Mouse (Mus musculus): ENCODE measurements around the gene Morn5. TPM values are rescaled to one million over a fixed set of nuclear protein-coding genes. Genes with fewer than 3 reads are reported as not detected.

The Morn5 gene
- total RNA-seq, 2 experiments from 2014 or later, result 0.46 to 0.61 TPM

DNA sequence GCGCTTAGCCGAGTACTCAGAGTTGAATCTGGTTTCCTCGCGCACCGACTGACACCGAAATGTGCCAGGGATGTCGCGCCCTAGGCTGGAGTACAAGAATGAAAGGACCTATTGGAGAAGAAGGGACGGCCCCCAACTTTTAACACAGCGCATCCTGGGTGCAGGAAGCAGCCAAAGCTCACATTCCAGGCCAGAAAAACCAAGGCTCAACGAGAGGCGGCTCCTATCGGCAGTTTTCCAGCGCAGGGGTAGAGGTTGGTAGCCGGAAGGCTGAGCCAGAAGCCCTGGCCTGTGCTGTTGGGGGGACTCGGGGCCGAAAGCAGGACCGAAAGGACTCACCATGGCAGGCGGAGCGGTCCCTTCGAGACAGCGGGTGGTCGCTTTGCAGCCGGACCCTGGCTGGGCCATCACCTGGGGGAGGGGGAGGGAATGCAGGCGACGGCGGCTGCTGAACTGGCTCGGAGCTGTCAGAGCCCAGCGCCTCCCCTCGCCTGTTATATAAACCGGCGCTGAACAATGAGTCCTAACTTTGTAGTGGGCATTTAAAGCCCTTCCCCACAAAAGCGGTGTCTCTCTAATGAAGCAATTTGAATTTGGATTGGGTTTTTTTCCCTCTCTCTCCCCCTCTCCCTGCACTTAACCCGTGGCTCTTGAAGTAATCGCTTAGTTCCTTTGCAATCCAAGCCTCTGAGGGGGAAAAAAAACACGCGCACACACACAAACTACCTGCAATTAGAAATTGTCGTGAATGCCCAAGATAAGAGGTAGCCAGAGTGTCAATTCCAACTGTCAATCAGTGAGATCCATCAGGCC lies 54.5 kb downstream of the Morn5 start:
- DNase-seq (ENCODE audit: low spot score in 2 of 2), result no peak

- DNase-seq (ENCODE audit: low spot score in 2 of 2), result no peak
Measured at GRCm38 (mm10) chr2:36104436-36104955, 55.2 kb downstream of the Morn5 start.

DNA sequence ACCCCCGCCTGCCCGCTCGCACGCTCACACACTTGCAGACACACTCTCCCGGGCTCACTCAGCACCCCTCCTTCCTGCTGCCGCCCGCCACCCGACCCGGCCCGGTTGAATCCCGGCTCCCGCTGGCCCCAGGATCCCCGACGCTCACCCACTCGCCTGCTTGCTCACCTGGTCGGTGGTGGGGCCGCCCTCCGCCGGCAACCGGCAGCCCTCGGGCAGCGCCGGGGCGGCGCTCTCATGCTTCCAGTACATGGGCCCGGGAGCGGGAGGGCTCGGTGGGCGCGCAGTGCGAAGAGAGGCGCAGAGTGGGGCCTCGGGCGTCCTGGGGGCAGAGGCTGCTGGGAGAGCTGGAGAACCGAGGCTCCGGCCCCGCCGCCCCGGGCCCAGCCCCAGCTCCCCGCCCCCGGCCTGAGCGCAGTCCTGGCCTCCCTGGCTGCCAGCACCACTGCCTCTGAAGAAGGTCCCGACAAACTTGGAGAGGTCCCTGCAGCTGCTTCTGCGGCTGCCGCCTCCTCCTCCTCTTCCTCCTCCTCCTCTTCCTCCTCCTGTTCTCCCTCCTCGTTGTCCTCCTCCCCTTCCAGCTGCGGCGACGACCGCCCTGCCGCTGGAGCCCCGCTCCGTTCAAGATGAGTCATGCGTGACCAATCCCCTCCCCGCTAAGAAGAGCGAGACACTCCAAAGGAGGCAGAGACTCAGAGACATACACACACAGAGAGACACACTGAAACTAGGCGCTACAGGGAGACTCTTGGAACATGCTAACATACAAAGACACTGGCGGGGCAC lies 55.9 kb downstream of the Morn5 start, which contains the start of gene Lhx6:
Gene Lhx6, minus strand, starts transcription at position 453 of the 786 bp plus-strand sequence.
- no peak for DNase-seq (ENCODE audit: low spot score in 2 of 2)

DNA sequence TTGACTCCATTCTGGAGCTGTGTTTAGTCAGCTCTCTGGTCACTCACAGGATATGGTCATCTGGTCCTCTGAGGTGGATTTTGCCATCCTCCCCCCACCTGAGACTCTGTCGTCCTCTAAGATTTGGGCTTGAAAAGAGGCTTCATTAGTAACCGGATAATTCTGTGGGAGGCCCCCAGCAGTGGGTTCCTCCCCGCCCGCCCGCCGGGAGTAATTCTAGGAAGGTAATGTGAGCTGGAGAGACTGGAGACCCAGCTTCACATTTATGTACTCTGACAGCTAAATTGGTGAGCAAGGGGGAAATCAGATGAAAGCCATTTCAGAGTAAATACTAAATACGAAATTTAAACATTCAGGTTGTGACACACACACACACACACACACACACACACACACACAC lies 59.4 kb downstream of the Morn5 start:
- DNase-seq (ENCODE audit: low spot score in 2 of 2), result no peak

DNA sequence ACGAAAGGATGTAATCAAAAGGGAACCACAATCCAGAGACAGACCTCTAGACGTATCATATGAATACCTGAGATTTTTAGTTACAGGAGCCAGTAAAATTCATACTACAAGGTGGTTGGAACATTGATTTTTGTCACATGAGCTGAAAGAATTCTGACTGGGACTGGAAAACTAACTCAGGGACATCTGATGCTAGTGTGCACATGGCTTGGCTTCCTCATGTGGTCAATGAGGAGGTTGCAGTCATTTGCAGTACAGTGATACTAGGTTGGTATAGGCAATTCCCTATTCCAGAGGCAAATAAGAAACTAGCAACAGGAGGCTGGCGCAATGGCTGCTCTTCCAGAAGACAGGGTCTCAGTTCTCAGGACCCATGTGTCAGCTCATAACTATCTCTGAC lies 63.4 kb downstream of the Morn5 start:
- DNase-seq (ENCODE audit: low spot score in 2 of 2), result no peak

DNA sequence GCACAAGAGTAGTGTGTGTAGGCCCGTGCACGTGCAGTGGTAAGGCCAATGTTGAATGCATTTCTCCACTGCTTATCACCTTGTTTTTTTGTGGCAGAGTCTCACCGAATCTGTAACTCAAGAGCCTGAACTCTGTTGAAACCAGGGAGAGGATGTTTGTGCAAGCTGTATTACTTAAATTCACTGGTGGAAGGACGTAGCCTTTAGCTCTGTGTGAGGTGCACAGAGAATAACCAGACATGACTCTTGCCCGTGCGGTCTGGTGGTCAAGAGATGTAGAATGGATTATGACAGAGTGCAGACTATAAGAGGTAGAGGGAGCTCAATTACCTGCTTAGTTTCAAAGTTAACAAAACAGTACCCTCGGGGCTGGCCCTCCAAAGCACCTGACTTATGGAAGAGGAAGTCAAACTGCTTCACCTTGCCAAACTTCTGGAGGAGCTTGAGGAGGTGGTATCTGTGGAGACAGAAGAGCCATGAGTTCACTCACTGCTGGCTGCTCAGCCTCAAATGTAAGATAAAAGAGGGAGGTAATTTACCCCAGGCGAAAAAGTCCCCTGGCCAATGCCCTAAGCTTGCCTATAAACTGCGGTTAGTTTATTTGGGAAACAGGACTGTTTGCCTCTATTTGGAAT lies 77.7 kb downstream of the Morn5 start:
- DNase-seq (ENCODE audit: low spot score in 2 of 2), result no peak

GRCm38 (mm10) chr2:36127973-36128372 lies 78.7 kb downstream of the Morn5 start:
- DNase-seq (ENCODE audit: low spot score in 2 of 2), result no peak

- DNase-seq (ENCODE audit: low spot score in 2 of 2), result no peak
Measured at GRCm38 (mm10) chr2:36129051-36129450, 79.8 kb downstream of the Morn5 start.

Other genes starting within 250 kb of the Morn5 start
- 1 to 10 TPM; 2.2 to 5.7 TPM for gene Ttll11, start 69.5 kb upstream of the Morn5 start, total RNA-seq (2021)
- gene Ndufa8, start 52 bp upstream of the Morn5 start, total RNA-seq (2021), result 100 to 1,000 TPM; 208 to 312 TPM
- 1 to 10 TPM in 1 of 2 experiments, under 1 TPM in 1; 0.76 to 1.5 TPM for gene Lhx6, start 56.0 kb downstream of the Morn5 start, total RNA-seq (2021)
- gene Mrrf, start 86.9 kb downstream of the Morn5 start, total RNA-seq (2021), result 10 to 100 TPM; 26.0 to 30.6 TPM
- gene Rbm18, start 87.3 kb downstream of the Morn5 start, total RNA-seq (2021), result 10 to 100 TPM; 26.7 to 29.8 TPM
- 10 to 100 TPM; 11.0 to 13.5 TPM for gene Ptgs1, start 181.0 kb downstream of the Morn5 start, total RNA-seq (2021)

Data from adrenal gland, adult 18-20 months (tissue).